Mouse (Mus musculus) MEL (cell line): ENCODE data around the gene Kcne3. TPM values are rescaled to one million over a fixed set of nuclear protein-coding genes. Genes with fewer than 3 reads are reported as not detected.
A peak's percentile ranks its signal among the peaks of the same experiment; 100 is the strongest.

Source experiments
- DNase-seq: peaks from one replicate; pipeline ENCODE4 v3.0.0; 2011; ENCODE audit warnings: low read depth, low spot score
- H3K27ac ChIP-seq: 2 replicates; pipeline ENCODE4 v1.5.1; 2012; ENCODE audit warnings: low read depth, mild to moderate bottlenecking, control low read depth, low read length, moderate library complexity; ENCODE audit not compliant: control insufficient read depth
- H3K27me3 ChIP-seq, 2 experiments: fragments of 150-350 bp in 1 of 2; sonication (generic) in 1 of 2; 2 replicates each; pipeline ENCODE4 v1.6.1; 2012; ENCODE audit warnings: low read length in 2 of 2, mild to moderate bottlenecking in 2 of 2, improper control_type of control experiment in 1 of 2, moderate library complexity in 1 of 2; ENCODE audit not compliant: insufficient read depth in 2 of 2, control insufficient read depth in 1 of 2
- H3K36me3 ChIP-seq, 2 experiments: 2 replicates each; pipeline ENCODE4 v1.6.1; 2012 to 2014; ENCODE audit warnings: low read length in 2 of 2, improper control_type of control experiment in 1 of 2, inconsistent platforms in 1 of 2, mild to moderate bottlenecking in 1 of 2; ENCODE audit not compliant: insufficient read depth in 2 of 2, control insufficient read depth in 1 of 2
- H3K4me1 ChIP-seq, 2 experiments: fragments of 150-350 bp in 1 of 2; sonication (generic) in 1 of 2; 2 replicates each; pipeline ENCODE4 v1.6.1; 2012; ENCODE audit warnings: low read length in 2 of 2, improper control_type of control experiment in 1 of 2, mild to moderate bottlenecking in 1 of 2; ENCODE audit not compliant: insufficient read depth in 2 of 2, control insufficient read depth in 1 of 2
- H3K4me3 ChIP-seq, 2 experiments: fragments of 150-350 bp in 1 of 2; sonication (generic) in 1 of 2; 2 replicates each; pipeline ENCODE4 v1.5.1; 2012; ENCODE audit warnings: low read depth in 2 of 2, low read length in 2 of 2, mild to moderate bottlenecking in 2 of 2, moderate library complexity in 2 of 2, control low read depth in 1 of 2, improper control_type of control experiment in 1 of 2; ENCODE audit not compliant: control insufficient read depth in 1 of 2, insufficient read depth in 1 of 2
- H3K79me2 ChIP-seq: 2 replicates; pipeline ENCODE4 v1.6.1; 2012; ENCODE audit warnings: mild to moderate bottlenecking, low read length, moderate library complexity; ENCODE audit not compliant: control insufficient read depth, poor library complexity, insufficient read depth
- H3K9ac ChIP-seq: 2 replicates; pipeline ENCODE4 v1.6.1; 2012; ENCODE audit warnings: low read depth, mild to moderate bottlenecking, control low read depth, low read length, moderate library complexity; ENCODE audit not compliant: control insufficient read depth, poor library complexity, severe bottlenecking
- H3K9me3 ChIP-seq: fragments of 150-350 bp; sonication (generic); replicated peaks from 2 replicates; pipeline ENCODE4 v1.6.1; 2012; ENCODE audit warnings: mild to moderate bottlenecking, low read length, improper control_type of control experiment, moderate library complexity; ENCODE audit not compliant: insufficient read depth
- BHLHE40 ChIP-seq: IDR thresholded peaks from 2 replicates; pipeline ENCODE4 v1.6.1; 2012; ENCODE audit warnings: low read depth, mild to moderate bottlenecking, inconsistent platforms, low read length, improper control_type of control experiment, borderline replicate concordance
- CHD1 ChIP-seq: IDR thresholded peaks from 2 replicates; pipeline ENCODE4 v1.6.1; 2012; ENCODE audit warnings: low read depth, mild to moderate bottlenecking, inconsistent platforms, low read length, improper control_type of control experiment
- CHD2 ChIP-seq: IDR thresholded peaks from 2 replicates; pipeline ENCODE4 v1.6.1; 2011; ENCODE audit warnings: low read length, improper control_type of control experiment
- ELF1 ChIP-seq: IDR thresholded peaks from 2 replicates; pipeline ENCODE4 v1.6.1; 2014; ENCODE audit warnings: low read depth, mild to moderate bottlenecking, inconsistent platforms, low read length, improper control_type of control experiment, moderate library complexity
- EP300 ChIP-seq, 2 experiments: IDR thresholded peaks; 2 replicates each; pipeline ENCODE4 v1.6.1; 2011; ENCODE audit warnings: improper control_type of control experiment in 2 of 2, low read length in 2 of 2, low read depth in 1 of 2, mild to moderate bottlenecking in 1 of 2
- ETS1 ChIP-seq: IDR thresholded peaks from 2 replicates; pipeline ENCODE4 v1.6.1; 2012; ENCODE audit warnings: low read depth, mild to moderate bottlenecking, inconsistent platforms, low read length, improper control_type of control experiment, moderate library complexity
- GABPA ChIP-seq: IDR thresholded peaks from 2 replicates; pipeline ENCODE4 v1.6.1; 2012; ENCODE audit warnings: low read depth, mild to moderate bottlenecking, inconsistent platforms, low read length, improper control_type of control experiment, moderate library complexity
- GATA1 ChIP-seq: IDR thresholded peaks from 2 replicates; pipeline ENCODE4 v1.6.1; 2011; ENCODE audit warnings: low read depth, low read length, improper control_type of control experiment
- HCFC1 ChIP-seq: IDR thresholded peaks from 2 replicates; pipeline ENCODE4 v1.6.1; 2012; ENCODE audit warnings: low read depth, mild to moderate bottlenecking, inconsistent platforms, low read length, improper control_type of control experiment, moderate library complexity
- JUND ChIP-seq: IDR thresholded peaks from 2 replicates; pipeline ENCODE4 v1.6.1; 2011; ENCODE audit warnings: low read depth, mild to moderate bottlenecking, improper control_type of control experiment, low read length
- KAT2A ChIP-seq: conservative IDR thresholded peaks from 2 replicates; pipeline ENCODE4 v1.6.1; 2012; ENCODE audit warnings: low read depth, low read length, improper control_type of control experiment, inconsistent platforms
- MAFK ChIP-seq: IDR thresholded peaks from 2 replicates; pipeline ENCODE4 v1.6.1; 2011; ENCODE audit warnings: low read depth, mild to moderate bottlenecking, low read length, improper control_type of control experiment, borderline replicate concordance
- MAX ChIP-seq: IDR thresholded peaks from 2 replicates; pipeline ENCODE4 v1.6.1; 2011; ENCODE audit warnings: low read length, improper control_type of control experiment
- MAZ ChIP-seq: IDR thresholded peaks from 2 replicates; pipeline ENCODE4 v1.6.1; 2012; ENCODE audit warnings: low read depth, mild to moderate bottlenecking, inconsistent platforms, low read length, improper control_type of control experiment
- MEF2A ChIP-seq: IDR thresholded peaks from 2 replicates; pipeline ENCODE4 v1.6.1; 2014; ENCODE audit warnings: low read depth, mild to moderate bottlenecking, inconsistent platforms, low read length, improper control_type of control experiment; ENCODE audit not compliant: poor library complexity, insufficient replicate concordance, severe bottlenecking; ENCODE audit errors: extremely low read depth
- MXI1 ChIP-seq: IDR thresholded peaks from 2 replicates; pipeline ENCODE4 v1.6.1; 2011; ENCODE audit warnings: mild to moderate bottlenecking, low read depth, low read length, improper control_type of control experiment
- MYB ChIP-seq: IDR thresholded peaks from 2 replicates; pipeline ENCODE4 v1.6.1; 2011; ENCODE audit warnings: mild to moderate bottlenecking, low read depth, low read length, improper control_type of control experiment
- MYC ChIP-seq: IDR thresholded peaks from 2 replicates; pipeline ENCODE4 v1.6.1; 2011; ENCODE audit warnings: low read depth, mild to moderate bottlenecking, low read length, improper control_type of control experiment, moderate library complexity
- NELFE ChIP-seq: IDR thresholded peaks from 2 replicates; pipeline ENCODE4 v1.6.1; 2011; ENCODE audit warnings: low read depth, low read length, improper control_type of control experiment
- NRF1 ChIP-seq: IDR thresholded peaks from 2 replicates; pipeline ENCODE4 v1.6.1; 2014; ENCODE audit warnings: low read depth, mild to moderate bottlenecking, inconsistent platforms, low read length, improper control_type of control experiment, moderate library complexity; ENCODE audit not compliant: poor library complexity, insufficient read depth, severe bottlenecking
- POLR2A ChIP-seq, 2 experiments: IDR thresholded peaks; 2 replicates each; pipeline ENCODE4 v1.6.1; 2011 to 2012; ENCODE audit warnings: low read length in 2 of 2, mild to moderate bottlenecking in 2 of 2, control low read depth in 1 of 2, improper control_type of control experiment in 1 of 2, low read depth in 1 of 2, moderate library complexity in 1 of 2; ENCODE audit not compliant: control insufficient read depth in 1 of 2, insufficient read depth in 1 of 2, poor library complexity in 1 of 2
- POLR2AphosphoS2 ChIP-seq: IDR thresholded peaks from 2 replicates; pipeline ENCODE4 v1.6.1; 2011; ENCODE audit warnings: low read length, improper control_type of control experiment
- POLR2AphosphoS5 ChIP-seq: IDR thresholded peaks from 2 replicates; pipeline ENCODE4 v1.6.1; 2012; ENCODE audit warnings: low read depth, borderline replicate concordance, mild to moderate bottlenecking, inconsistent platforms, low read length, moderate library complexity, mixed read lengths
- RAD21 ChIP-seq: IDR thresholded peaks from 2 replicates; pipeline ENCODE4 v1.6.1; 2011; ENCODE audit warnings: mild to moderate bottlenecking, low read depth, low read length, improper control_type of control experiment
- RCOR1 ChIP-seq: IDR thresholded peaks from 2 replicates; pipeline ENCODE4 v1.6.1; 2012; ENCODE audit warnings: low read depth, mild to moderate bottlenecking, inconsistent platforms, low read length, improper control_type of control experiment
- SMC3 ChIP-seq: IDR thresholded peaks from 2 replicates; pipeline ENCODE4 v1.6.1; 2011; ENCODE audit warnings: low read depth, low read length, improper control_type of control experiment
- TAL1 ChIP-seq: IDR thresholded peaks from 2 replicates; pipeline ENCODE4 v1.6.1; 2012; ENCODE audit warnings: mild to moderate bottlenecking, inconsistent platforms, low read length, moderate library complexity, mixed read lengths
- TCF12 ChIP-seq: IDR thresholded peaks from 2 replicates; pipeline ENCODE4 v1.6.1; 2014; ENCODE audit warnings: low read depth, mild to moderate bottlenecking, inconsistent platforms, low read length, improper control_type of control experiment, moderate library complexity
- UBTF ChIP-seq: IDR thresholded peaks from 2 replicates; pipeline ENCODE4 v1.6.1; 2012; ENCODE audit warnings: low read depth, mild to moderate bottlenecking, inconsistent platforms, low read length, improper control_type of control experiment, moderate library complexity, borderline replicate concordance; ENCODE audit not compliant: insufficient read depth
- USF1 ChIP-seq: IDR thresholded peaks from 2 replicates; pipeline ENCODE4 v1.6.1; 2014; ENCODE audit warnings: low read depth, mild to moderate bottlenecking, inconsistent platforms, low read length, improper control_type of control experiment, moderate library complexity
- USF2 ChIP-seq, 2 experiments: IDR thresholded peaks; 2 replicates each; pipeline ENCODE4 v1.6.1; 2011 to 2012; ENCODE audit warnings: improper control_type of control experiment in 2 of 2, low read length in 2 of 2, borderline replicate concordance in 1 of 2, inconsistent platforms in 1 of 2, low read depth in 1 of 2, mild to moderate bottlenecking in 1 of 2; ENCODE audit not compliant: insufficient read depth in 1 of 2
- ZC3H11A ChIP-seq: IDR thresholded peaks from 2 replicates; pipeline ENCODE4 v1.6.1; 2012; ENCODE audit warnings: low read depth, mild to moderate bottlenecking, inconsistent platforms, low read length, improper control_type of control experiment
- ZKSCAN1 ChIP-seq: IDR thresholded peaks from 2 replicates; pipeline ENCODE4 v1.6.1; 2012; ENCODE audit warnings: low read depth, mild to moderate bottlenecking, inconsistent platforms, low read length, improper control_type of control experiment, moderate library complexity
- ZMIZ1 ChIP-seq: IDR thresholded peaks from 2 replicates; pipeline ENCODE4 v1.6.1; 2012; ENCODE audit warnings: low read depth, mild to moderate bottlenecking, inconsistent platforms, low read length, improper control_type of control experiment, moderate library complexity
- ZNF384 ChIP-seq: IDR thresholded peaks from 2 replicates; pipeline ENCODE4 v1.6.1; 2012; ENCODE audit warnings: low read depth, mild to moderate bottlenecking, inconsistent platforms, low read length, improper control_type of control experiment
- polyA plus RNA-seq, 2 experiments: library from polyadenylated mRNA; stranded (reverse) in 1 of 2; unstranded in 1 of 2; fragments of >175 nt in 1 of 2; fragments of >200 nt in 1 of 2; gene quantifications; 2 replicates each; pipeline versions ENCODE4 v1.2.1 to v1.2.4; 2012; ENCODE audit warnings: low replicate concordance in 2 of 2, low read depth in 1 of 2; ENCODE audit not compliant: insufficient read length in 2 of 2, insufficient read depth in 1 of 2, missing spikeins in 1 of 2
- total RNA-seq: library from RNA; depleted of rRNA; stranded (reverse); fragments of 300-350 nt; gene quantifications from 2 replicates; pipeline ENCODE4 v1.2.3, GENCODE M21; 2012

Gene Kcne3
- total and polyA plus RNA-seq, 3 experiments: 4.9 to 6.7 TPM; not detected in 1

DNA sequence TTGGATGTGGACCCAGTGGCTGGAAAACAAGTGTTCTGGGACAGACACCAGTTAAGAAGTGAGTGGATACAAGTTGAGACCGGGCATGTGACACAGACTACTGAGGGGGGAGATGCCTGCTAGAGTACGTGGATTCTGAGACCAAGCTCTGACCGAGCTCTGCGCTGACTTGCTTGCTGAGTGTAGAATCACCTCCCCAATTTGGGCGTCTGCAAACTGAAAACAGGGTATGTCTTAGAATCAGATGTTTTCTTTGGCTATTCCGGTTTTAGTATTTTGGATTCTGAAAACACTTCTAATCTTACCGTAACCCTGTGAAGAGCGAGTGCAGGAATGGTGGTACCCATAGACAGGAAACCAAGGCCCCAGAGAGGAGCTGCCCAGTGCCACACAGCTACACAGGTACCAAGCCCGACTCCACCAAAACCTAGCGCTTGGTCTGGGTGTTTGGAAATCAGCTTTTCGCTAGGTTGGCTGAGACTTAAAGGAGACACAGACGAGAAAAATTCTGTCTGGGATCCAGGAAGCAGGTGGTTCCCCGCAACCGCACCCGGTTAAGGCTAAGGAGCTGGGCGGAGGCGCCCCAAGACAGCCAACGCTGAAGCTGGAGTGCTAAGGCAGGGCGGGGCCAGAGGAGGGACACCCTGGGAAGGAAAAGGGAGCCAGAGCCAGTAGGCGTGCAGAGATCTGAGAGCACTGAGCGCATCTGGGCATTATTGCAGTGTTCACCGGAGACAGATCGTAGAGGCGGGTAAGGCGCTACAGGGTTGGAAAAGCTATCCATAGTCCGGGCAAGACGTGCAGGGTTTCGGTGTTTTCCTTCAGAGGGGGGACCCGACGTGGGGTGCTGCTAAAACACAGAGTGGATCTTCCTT, 2.0 kb downstream of the Kcne3 start:
- Histone ChIP-seq H3K79me2 (no peaks in the 10 kb centered on the region), H3K36me3 (peaks cover 0 to 52% of the 10 kb centered on the region in 2 experiments; a peak in 2 of 4 replicates), H3K4me3 (peak overlapping the region; percentile 54 to 73), H3K4me1 (peaks cover 24 to 62% of the 10 kb centered on the region in 2 experiments), H3K9ac (peak overlapping the region; percentile 52), H3K9me3 (no peaks in the 10 kb centered on the region), H3K27me3 (no peaks in the 10 kb centered on the region), H3K27ac (peak overlapping the region; percentile 55)
- DNase-seq: peak; percentile 84
- no peak for TF ChIP-seq JUND
- TF ChIP-seq SMC3: no peak
- peak; percentile 28; the same call in 1 of the 2 replicates for TF ChIP-seq MXI1
- no peak for TF ChIP-seq NRF1
- TF ChIP-seq NELFE: 0 out of 2 replicates have a peak, but pooled peaks have one; percentile 11
- no peak for TF ChIP-seq UBTF
- no peak for TF ChIP-seq MAFK
- peak; percentile 20; the same call in 1 of the 2 replicates for TF ChIP-seq USF1
- no peak for TF ChIP-seq ZKSCAN1
- 0 out of 2 replicates have a peak, but pooled peaks have one; percentile 10 for TF ChIP-seq RCOR1
- TF ChIP-seq KAT2A: no peak
- no peak for TF ChIP-seq MYB
- peak in 1 of 2 experiments; percentile 30; a peak in 1 of 4 replicates for TF ChIP-seq EP300 (IDR thresholded peaks at IDR 0.05; ENCODE audit: low read depth in 1 of 2, low read length in 2 of 2)
- no peak for TF ChIP-seq MEF2A
- TF ChIP-seq POLR2AphosphoS5: no peak
- TF ChIP-seq HCFC1: no peak
- no peak for TF ChIP-seq CHD1
- no peak for TF ChIP-seq MAX
- TF ChIP-seq MYC: no peak
- TF ChIP-seq ZMIZ1: no peak
- no peak for TF ChIP-seq ELF1
- no peak for TF ChIP-seq GATA1
- TF ChIP-seq TCF12: no peak
- no peak for TF ChIP-seq CHD2
- no peak for TF ChIP-seq POLR2A (IDR thresholded peaks at IDR 0.05; ENCODE audit: control insufficient read depth in 1 of 2, insufficient read depth in 1 of 2, low read depth in 1 of 2, low read length in 2 of 2, poor library complexity in 1 of 2)
- no peak for TF ChIP-seq ZC3H11A
- no peak for TF ChIP-seq GABPA
- no peak for TF ChIP-seq USF2 (IDR thresholded peaks at IDR 0.05; ENCODE audit: borderline replicate concordance in 1 of 2, insufficient read depth in 1 of 2, low read depth in 1 of 2, low read length in 2 of 2)
- no peak for TF ChIP-seq TAL1
- no peak for TF ChIP-seq RAD21
- TF ChIP-seq ETS1: no peak
- no peak for TF ChIP-seq ZNF384
- TF ChIP-seq POLR2AphosphoS2: no peak
- TF ChIP-seq MAZ: no peak
- no peak for TF ChIP-seq BHLHE40
